16 mouse cellular contexts compared by ENCODE assay signal in genomic region chr10:120720981-120721380, GRCm38 (mm10).
DNase-seq lines count a peak whose midpoint lies in the region; ATAC-seq and TF ChIP-seq lines count a peak whose summit lies in the region.
"Had no signal": no experiment of that assay in that cellular context is flagged by ENCODE, and none has a peak within 500 bp of the region (broad histone marks: within the 10 kb centered on the region; RNA-seq: fewer than 3 reads in every experiment).

No protein-coding gene starts in this region.

- intact Hi-C loops in gastrocnemius, postnatal 36 days (cut with DNase I), result no loop called here

- H3K4me3 ChIP-seq in heart, embryonic 10.5 days, result no peak overlapping the region
- H3K4me3 ChIP-seq in embryonic facial prominence, embryonic 13.5 days, result no peak overlapping the region
- H3K4me3 ChIP-seq in limb, embryonic 14.5 days (replicated peaks; ENCODE audit: low read length), result no peak overlapping the region
- H3K4me3 ChIP-seq: heart, adult 2 months; intestine, embryonic 15.5 days had no signal

- no peak for TF ChIP-seq POLR2A in limb, embryonic 14.5 days (IDR thresholded peaks at IDR 0.05; ENCODE audit: borderline replicate concordance, extremely low read depth, insufficient read depth, insufficient read length)

- peaks cover 57% of the 10 kb centered on the region for H3K4me1 ChIP-seq in heart, embryonic 10.5 days
- peaks cover 47% of the 10 kb centered on the region for H3K4me1 ChIP-seq in embryonic facial prominence, embryonic 13.5 days
- peaks cover 53% of the 10 kb centered on the region for H3K4me1 ChIP-seq in limb, embryonic 14.5 days (ENCODE audit: control insufficient read depth, insufficient read depth, low read length)

- H3K27me3 ChIP-seq in heart, embryonic 10.5 days (ENCODE audit: insufficient read depth, poor library complexity, severe bottlenecking), result peaks cover 17% of the 10 kb centered on the region
- H3K27me3 ChIP-seq in embryonic facial prominence, embryonic 13.5 days, result peaks cover 16% of the 10 kb centered on the region; the same call in 1 of the 2 replicates
- no peaks in the 10 kb centered on the region for H3K27me3 ChIP-seq in limb, embryonic 14.5 days (ENCODE audit: control insufficient read depth, insufficient read depth, low read length)
- H3K27me3 ChIP-seq: intestine, embryonic 15.5 days had no signal

- WGBS in heart, embryonic 10.5 days, result 34% methylated on average over 3 of the region's 3 CpGs
- 34% methylated on average over 3 of the region's 3 CpGs for WGBS in embryonic facial prominence, embryonic 13.5 days
- 13% methylated on average over 3 of the region's 3 CpGs for WGBS in limb, embryonic 14.5 days

- no peak overlapping the region for H3K9ac ChIP-seq in embryonic facial prominence, embryonic 13.5 days
- H3K9ac ChIP-seq in limb, embryonic 14.5 days (ENCODE audit: low read depth, low read length, severe bottlenecking), result no peak overlapping the region
- H3K9ac ChIP-seq: intestine, embryonic 15.5 days; lung, embryonic 14.5 days had no signal

- no peak for DNase-seq in heart, embryonic 10.5 days (ENCODE audit: low spot score)
- DNase-seq in heart, adult 18-20 months, result no peak
- peak; percentile 75 for DNase-seq in embryo, embryonic 10.5 days (ENCODE audit: low spot score)
- DNase-seq in limb, embryonic 14.5 days (ENCODE audit: low spot score), result no peak
- DNase-seq in gastrocnemius, postnatal 36 days, result no peak
- DNase-seq in urinary bladder, postnatal 10 days (ENCODE audit: low spot score), result no peak
- DNase-seq: adrenal gland, adult 2 months; cerebellum, postnatal 25 days; heart, adult 2 months; kidney, postnatal 25 days; lung, embryonic 14.5 days; thymus, postnatal 4 days had no signal

- no peak for ATAC-seq in embryonic facial prominence, embryonic 13.5 days (ENCODE audit: insufficient number of reproducible peaks, insufficient read depth, low FRiP score, low TSS enrichment, low read depth)
- no peak for ATAC-seq in limb, embryonic 14.5 days (ENCODE audit: low FRiP score, low read depth)
- ATAC-seq in megakaryocyte progenitor cell, adult 5-6 weeks (replicated peaks; ENCODE audit: poor library complexity), result no peak
- ATAC-seq: intestine, embryonic 15.5 days had no signal

- no peaks in the 10 kb centered on the region for H3K36me3 ChIP-seq in heart, embryonic 10.5 days
- H3K36me3 ChIP-seq in embryonic facial prominence, embryonic 13.5 days, result no peaks in the 10 kb centered on the region
- H3K36me3 ChIP-seq in limb, embryonic 14.5 days (ENCODE audit: control insufficient read depth, insufficient read depth, low read length), result no peaks in the 10 kb centered on the region
- H3K36me3 ChIP-seq: hindbrain, embryonic 10.5 days; intestine, embryonic 15.5 days had no signal

- 0 out of 2 replicates have a peak overlapping the region, but pooled peaks have one; percentile 64 for H3K4me2 ChIP-seq in embryonic facial prominence, embryonic 13.5 days
- no peak overlapping the region for H3K4me2 ChIP-seq in limb, embryonic 14.5 days (replicated peaks; ENCODE audit: low read depth, low read length, severe bottlenecking)
- H3K4me2 ChIP-seq: intestine, embryonic 15.5 days had no signal

- peak overlapping the region; percentile 67; the same call in 1 of the 2 replicates for H3K27ac ChIP-seq in heart, embryonic 10.5 days
- H3K27ac ChIP-seq in embryonic facial prominence, embryonic 13.5 days, result peak overlapping the region; percentile 5; the same call in 1 of the 2 replicates
- H3K27ac ChIP-seq in limb, embryonic 14.5 days (replicated peaks; ENCODE audit: low read depth, low read length), result peak overlapping the region; percentile 58; the same call in 1 of the 2 replicates
- H3K27ac ChIP-seq: heart, adult 2 months; hindbrain, embryonic 10.5 days had no signal

- H3K9me3 ChIP-seq in heart, embryonic 10.5 days, result no peaks in the 10 kb centered on the region
- no peaks in the 10 kb centered on the region for H3K9me3 ChIP-seq in embryonic facial prominence, embryonic 13.5 days
- H3K9me3 ChIP-seq in limb, embryonic 14.5 days (ENCODE audit: control insufficient read depth, low read length), result no peaks in the 10 kb centered on the region
- H3K9me3 ChIP-seq: hindbrain, embryonic 10.5 days; intestine, embryonic 15.5 days had no signal

Comparison
In these comparisons a context has a peak if more than half of its experiments do, and no peak if none do; other contexts are left out.
1. H3K27ac ChIP-seq: peak in every context shown above with its lines; median percentile 67 in heart, embryonic 10.5 days; 58 in limb, embryonic 14.5 days; 5 in embryonic facial prominence, embryonic 13.5 days.